ENCODE assay signal across 26 mouse cellular contexts in genomic region chr15:100580108-100580507, GRCm38 (mm10).
"Had no signal": no experiment of that assay in that cellular context is flagged by ENCODE, and none has a peak within 500 bp of the region (broad histone marks: within the 10 kb centered on the region; RNA-seq: fewer than 3 reads in every experiment).

No protein-coding gene starts in this region.

- DNase-seq: gastrocnemius, adult 2 months; gastrocnemius, postnatal 10 days; gastrocnemius, postnatal 25 days; heart, adult 18-20 months; heart, postnatal 10 days; heart, postnatal 4 days; kidney, adult 11 months; kidney, adult 2 months; kidney, adult 9 months; kidney, postnatal 14 days; kidney, postnatal 36 days; layer of hippocampus, adult 9-11 months; layer of hippocampus, postnatal 36 days; left cerebral cortex, postnatal 4 days had no signal

- H3K4me3 ChIP-seq: gastrocnemius, adult 2 months; heart, embryonic 10.5 days; heart, embryonic 12.5 days; hindbrain, embryonic 10.5 days; hindbrain, embryonic 12.5 days; intestine, embryonic 15.5 days; kidney, embryonic 15.5 days; limb, embryonic 13.5 days; limb, embryonic 15.5 days had no signal

- H3K36me3 ChIP-seq: intestine, embryonic 15.5 days had no signal

- ATAC-seq: hindbrain, embryonic 16.5 days; inflammation-experienced regulatory T-cells, adult 6 months; intestine, embryonic 15.5 days had no signal

- H3K4me1 ChIP-seq: heart, embryonic 10.5 days; heart, embryonic 12.5 days; hindbrain, embryonic 10.5 days; hindbrain, embryonic 12.5 days; intestine, embryonic 15.5 days; limb, embryonic 13.5 days; limb, embryonic 15.5 days had no signal

- H3K27me3 ChIP-seq: hindbrain, embryonic 12.5 days; intestine, embryonic 15.5 days; kidney, embryonic 15.5 days; limb, embryonic 13.5 days; limb, embryonic 15.5 days had no signal

- H3K27ac ChIP-seq: gastrocnemius, adult 2 months; heart, embryonic 10.5 days; hindbrain, embryonic 10.5 days; hindbrain, embryonic 12.5 days; hindbrain, embryonic 14.5 days; intestine, embryonic 15.5 days; kidney, embryonic 15.5 days; kidney, postnatal 0 days; limb, embryonic 13.5 days; limb, embryonic 15.5 days had no signal
